In the genomic region with DNA sequence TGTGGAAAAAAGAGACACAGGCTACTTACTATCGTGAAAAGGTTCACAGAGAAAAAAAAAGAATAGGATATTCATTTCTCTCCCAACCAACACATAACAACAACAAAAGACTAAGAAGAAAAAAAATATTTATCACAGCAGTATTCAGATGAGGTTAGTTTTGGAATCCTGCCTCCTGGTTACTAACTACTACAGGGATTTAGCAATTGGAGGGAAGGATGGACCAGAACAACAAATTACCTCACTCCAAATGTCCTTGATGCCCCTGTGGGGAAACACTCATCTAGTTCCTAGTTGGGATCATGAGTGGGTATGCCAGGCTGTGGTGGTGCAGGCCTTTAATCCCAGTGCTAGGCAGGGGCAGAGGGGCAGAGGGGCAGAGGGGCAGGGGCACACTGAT, we compare ENCODE assay signal across 17 mouse cellular contexts.
"Had no signal": no experiment of that assay in that cellular context is flagged by ENCODE, and none has a peak within 500 bp of the region (broad histone marks: within the 10 kb centered on the region; RNA-seq: fewer than 3 reads in every experiment).

No protein-coding gene starts in this region.

- H3K4me2 ChIP-seq: liver, embryonic 13.5 days; midbrain, embryonic 12.5 days; midbrain, embryonic 15.5 days; neural tube, embryonic 15.5 days had no signal

- H3K36me3 ChIP-seq: midbrain, embryonic 12.5 days; midbrain, embryonic 15.5 days; neural tube, embryonic 12.5 days; neural tube, embryonic 15.5 days; stomach, embryonic 15.5 days had no signal

- H3K4me3 ChIP-seq: left cerebral cortex, adult 2 months; liver, embryonic 13.5 days; midbrain, embryonic 12.5 days; midbrain, embryonic 15.5 days; neural tube, embryonic 12.5 days; neural tube, embryonic 15.5 days; stomach, embryonic 15.5 days had no signal

- DNase-seq: kidney, adult 9 months; kidney, postnatal 36 days; layer of hippocampus, postnatal 36 days; liver, embryonic 13.5 days; right cerebral cortex, adult 18-20 months; right cerebral cortex, postnatal 14 days; right cerebral cortex, postnatal 4 days; spleen, adult 18-20 months; thymus, postnatal 25 days had no signal

- ATAC-seq: midbrain, embryonic 15.5 days had no signal

- H3K9ac ChIP-seq: liver, embryonic 13.5 days; lung, embryonic 14.5 days; midbrain, embryonic 12.5 days; midbrain, embryonic 15.5 days; neural tube, embryonic 12.5 days; neural tube, embryonic 15.5 days; stomach, embryonic 15.5 days had no signal

- H3K9me3 ChIP-seq: midbrain, embryonic 12.5 days; midbrain, embryonic 15.5 days; neural tube, embryonic 15.5 days; stomach, embryonic 15.5 days had no signal

- H3K27ac ChIP-seq: liver, embryonic 13.5 days; macrophage; midbrain, embryonic 12.5 days; midbrain, embryonic 15.5 days; neural tube, embryonic 12.5 days; neural tube, embryonic 15.5 days; stomach, embryonic 15.5 days had no signal

- H3K27me3 ChIP-seq: liver, embryonic 13.5 days; midbrain, embryonic 12.5 days; midbrain, embryonic 15.5 days; neural tube, embryonic 12.5 days; neural tube, embryonic 15.5 days; stomach, embryonic 15.5 days had no signal
